Mouse (Mus musculus): ENCODE data around the gene Erlin1. TPM values are rescaled to one million over a fixed set of nuclear protein-coding genes. Genes with fewer than 3 reads are reported as not detected.

The Erlin1 gene
- total RNA-seq, 2 experiments from 2014 or later, result 50.3 to 76.5 TPM

DNA sequence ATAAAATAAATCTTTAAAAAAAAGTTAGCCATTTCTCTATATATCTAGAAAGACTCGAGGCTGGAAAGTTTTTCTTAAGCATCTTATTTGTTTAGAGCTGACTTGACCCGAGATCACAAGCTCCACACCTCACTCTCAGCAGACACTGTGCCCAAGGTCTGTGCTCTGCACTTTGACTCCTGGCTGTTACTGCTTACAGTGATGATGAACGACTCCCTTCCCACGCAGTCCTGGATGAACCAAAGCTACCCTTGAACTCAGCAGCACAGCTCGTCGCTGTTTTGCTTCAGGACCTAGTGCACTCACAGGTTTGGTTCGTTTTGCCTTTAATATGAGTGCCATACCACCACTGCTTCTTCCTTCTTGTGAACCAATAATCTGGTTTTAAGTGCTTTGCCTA, 5.8 kb downstream of the Erlin1 start:
- no peak for ATAC-seq (replicated peaks; ENCODE audit: poor library complexity)

DNA sequence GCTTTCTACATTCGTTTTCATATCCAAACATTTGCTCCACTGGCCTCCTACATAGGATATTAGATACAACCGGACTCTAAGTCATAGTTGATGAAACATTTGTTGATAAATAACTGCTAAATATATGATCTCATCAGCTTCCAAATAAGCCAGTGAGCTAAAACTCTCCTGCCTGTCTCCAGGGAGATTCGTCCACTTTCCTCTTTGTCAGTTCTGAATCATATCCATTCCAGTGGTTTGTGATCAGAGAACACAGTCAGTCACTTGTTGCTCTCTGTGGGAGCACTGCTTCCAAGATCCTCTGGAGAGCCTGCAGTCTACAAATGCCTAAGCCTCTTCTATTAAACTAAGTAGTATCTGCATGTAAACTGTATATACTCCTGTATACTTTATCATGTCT, 9.4 kb downstream of the Erlin1 start:
- ATAC-seq (replicated peaks; ENCODE audit: poor library complexity), result no peak

DNA sequence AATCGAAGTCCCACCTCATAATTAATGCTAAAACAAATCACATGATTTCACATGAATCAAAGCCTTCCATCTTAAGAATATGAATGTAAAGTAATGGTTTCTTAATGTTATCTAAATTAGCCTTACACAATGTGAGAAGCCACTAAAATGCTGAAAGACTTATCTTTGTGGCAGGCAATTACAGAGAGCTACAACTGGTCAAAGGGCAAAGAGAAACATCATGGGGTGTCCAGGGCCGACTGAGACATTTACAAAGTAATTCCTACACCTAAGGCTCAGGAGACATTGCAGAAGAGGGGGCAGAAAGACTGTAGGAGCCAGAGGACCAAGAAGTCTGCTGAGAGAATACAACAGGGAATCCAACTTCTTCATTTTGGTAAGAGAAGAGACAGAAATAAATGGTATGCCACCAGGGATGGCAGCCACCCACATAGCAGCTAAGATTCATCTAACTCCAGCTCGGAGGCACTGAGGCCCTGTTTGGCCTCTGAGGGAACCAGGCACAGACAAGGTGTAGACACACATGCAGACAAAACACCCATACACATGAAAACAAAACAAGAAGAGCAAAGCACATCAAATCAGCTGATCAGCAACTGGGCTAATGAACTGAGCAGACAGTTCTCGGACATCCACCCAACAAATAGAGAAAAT, 14.3 kb downstream of the Erlin1 start:
- ATAC-seq (replicated peaks; ENCODE audit: poor library complexity), result no peak

DNA sequence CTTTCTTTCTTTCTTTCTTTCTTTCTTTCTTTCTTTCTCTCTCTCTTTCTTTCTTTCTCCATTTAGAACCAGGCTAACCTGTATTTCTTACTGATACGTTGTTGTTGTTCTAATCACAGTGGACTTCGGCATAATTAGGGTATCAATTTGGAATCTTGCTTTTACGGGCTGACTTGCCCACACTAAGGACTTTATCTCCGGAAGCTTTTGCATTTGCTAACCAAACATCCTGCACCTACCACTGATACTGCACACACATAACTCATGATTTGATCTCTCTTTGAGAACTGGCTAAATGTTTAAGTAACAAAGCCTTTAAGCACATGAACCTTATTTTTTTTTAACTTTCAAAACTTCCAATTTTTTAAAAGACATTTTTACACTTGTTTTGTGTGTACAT, 19.2 kb downstream of the Erlin1 start:
- ATAC-seq (replicated peaks; ENCODE audit: poor library complexity), result no peak

DNA sequence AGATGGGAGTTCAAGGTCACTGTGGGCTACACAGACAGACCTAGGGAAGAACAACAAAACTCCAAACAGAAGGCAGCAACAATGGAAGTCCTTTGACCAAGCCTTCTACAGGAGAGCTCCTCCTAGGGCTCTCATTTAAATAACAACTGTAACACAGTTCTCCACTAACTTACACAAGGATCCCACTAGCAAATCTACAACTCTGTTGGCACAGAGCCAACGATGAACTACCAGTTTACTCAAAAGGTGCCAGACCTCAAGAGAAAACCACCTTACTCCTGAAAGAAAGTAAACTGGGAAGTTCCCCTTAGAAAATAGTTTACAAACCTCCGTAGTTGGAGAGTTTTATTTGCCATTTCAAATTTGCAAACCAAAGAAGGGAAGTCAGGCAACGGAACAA, 20.3 kb downstream of the Erlin1 start:
- no peak for ATAC-seq (replicated peaks; ENCODE audit: poor library complexity)

DNA sequence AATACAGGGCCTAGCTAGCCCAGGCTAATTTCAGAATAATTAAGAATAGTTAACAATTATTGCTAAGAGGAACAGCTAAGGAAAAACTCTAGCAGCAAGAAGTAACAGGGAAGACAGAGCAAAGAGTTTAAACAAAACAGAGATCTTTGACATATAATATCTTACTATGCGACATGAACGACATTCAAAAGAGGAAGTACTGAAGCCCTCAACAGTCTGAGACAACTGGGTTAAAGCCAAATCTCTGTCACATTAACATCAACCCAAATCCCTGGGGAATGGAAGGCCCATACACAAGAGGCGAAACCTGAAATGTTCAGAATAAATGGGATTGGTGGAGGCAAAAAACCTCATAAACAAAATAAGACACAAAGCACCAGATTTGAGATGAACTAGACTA, 23.7 kb downstream of the Erlin1 start:
- ATAC-seq (replicated peaks; ENCODE audit: poor library complexity), result no peak

DNA sequence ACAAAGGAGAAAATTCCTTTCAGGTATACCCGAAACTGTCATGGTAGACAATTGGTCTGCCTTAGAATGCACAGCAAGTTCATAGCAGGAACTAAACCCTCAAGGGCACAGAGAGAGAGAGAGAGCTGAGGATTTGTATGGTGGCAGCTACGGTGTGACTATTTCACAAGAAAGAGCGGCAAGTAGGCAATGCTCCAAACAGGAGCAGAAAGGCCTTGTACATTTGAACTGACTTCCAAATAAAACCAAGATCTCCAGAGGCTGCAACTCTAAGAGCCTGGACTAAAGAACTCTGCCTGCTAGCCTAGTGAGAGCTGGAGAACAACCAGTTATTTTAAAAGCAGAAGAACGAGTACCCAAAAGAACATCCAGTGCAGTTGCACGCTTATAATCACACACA, 27.5 kb downstream of the Erlin1 start:
- no peak for ATAC-seq (replicated peaks; ENCODE audit: poor library complexity)

DNA sequence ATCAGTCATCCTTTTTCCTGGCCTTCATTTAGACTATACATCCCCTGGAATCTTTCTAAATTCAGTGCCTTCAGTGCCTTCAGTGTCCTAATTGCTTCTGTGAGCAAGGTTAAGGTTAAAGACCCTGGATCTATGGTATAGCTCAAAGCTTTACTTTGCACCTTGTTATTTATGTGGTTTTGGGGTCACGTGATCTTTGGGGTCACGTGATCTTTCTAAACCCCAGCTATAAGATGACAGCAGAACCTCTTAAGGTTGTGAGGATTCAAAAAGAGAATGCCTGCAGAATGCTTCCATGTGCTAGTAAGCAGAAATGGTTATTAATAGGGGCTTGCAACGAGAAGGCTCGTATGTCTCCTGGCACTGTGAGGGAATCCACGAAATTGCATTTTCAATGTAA, 36.2 kb downstream of the Erlin1 start:
- no peak for ATAC-seq (replicated peaks; ENCODE audit: poor library complexity)

DNA sequence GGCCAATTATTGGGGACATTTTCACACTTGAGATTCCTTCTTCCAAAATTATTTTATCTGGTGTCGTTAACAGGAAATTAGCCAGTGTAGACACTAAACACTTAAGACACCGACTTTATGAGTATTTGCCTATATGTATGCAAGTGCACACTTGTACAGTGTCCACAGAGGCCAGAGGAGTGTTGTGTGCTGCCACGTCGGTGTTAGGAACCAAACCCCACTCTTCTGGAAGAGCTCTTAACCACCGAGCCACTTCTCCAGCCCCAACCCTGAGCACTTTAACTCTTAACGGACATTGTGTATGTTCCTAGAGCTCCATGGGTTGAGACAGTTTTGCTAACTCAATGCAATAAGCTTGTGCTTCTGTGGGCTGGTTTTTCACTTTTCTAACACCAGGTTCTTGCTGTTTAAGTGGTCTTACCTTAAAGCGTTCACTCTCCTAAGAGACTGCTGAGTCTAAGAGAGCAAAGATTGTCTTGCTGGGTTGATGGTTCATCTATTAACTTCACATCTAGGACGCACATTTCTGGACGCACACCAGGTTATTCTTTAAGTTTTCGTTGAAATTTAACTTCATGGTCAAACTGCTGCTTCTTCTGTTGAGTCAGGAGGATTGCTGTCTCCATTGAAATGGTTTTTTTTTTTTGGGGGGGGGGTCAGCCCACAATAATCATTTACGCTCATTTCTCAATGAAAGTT, 37.4 kb downstream of the Erlin1 start:
- ATAC-seq (replicated peaks; ENCODE audit: poor library complexity), result no peak

DNA sequence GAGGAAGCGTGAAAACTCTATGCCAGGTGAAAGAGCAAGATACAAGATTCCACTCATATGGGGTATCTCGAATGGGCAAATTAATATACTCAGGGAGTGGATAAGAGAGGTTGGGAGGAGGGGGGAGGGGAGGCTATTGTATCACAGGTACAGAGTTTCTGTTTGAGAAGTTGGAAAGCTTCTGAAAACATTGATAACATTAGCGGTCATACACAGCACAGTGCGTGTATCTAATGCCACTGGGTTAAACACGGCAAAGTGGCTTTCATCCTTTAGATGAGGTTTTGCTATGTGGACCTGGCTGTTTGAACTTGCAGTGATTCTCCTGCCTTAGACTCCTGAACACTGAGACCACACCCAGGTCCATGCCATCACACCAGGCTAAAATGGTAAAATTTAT, 39.6 kb downstream of the Erlin1 start:
- ATAC-seq (replicated peaks; ENCODE audit: poor library complexity), result no peak

DNA sequence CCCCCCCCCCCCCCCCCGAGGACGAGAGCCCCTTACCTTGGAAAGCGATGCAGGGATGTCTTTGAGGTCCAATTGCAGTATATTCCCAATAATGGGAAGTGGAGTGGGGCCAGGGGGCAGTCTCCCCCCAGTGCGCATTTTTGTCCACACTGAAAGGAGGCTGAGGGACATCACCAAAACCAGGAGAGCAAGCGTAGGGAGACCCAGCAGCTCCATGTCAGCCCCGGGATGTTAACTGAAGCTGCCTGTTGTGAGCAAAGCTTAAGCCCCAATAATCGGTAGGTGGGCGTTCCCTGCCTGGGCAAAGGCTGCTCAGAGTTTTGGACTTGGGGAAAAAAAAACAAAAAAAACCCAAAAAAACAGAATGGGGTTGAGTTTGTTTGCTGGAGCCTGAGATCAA, 40.6 kb downstream of the Erlin1 start, which contains the start of gene Cyp2c23:
Cyp2c23 (minus strand) TSS at position 237 of the 400 bp plus-strand sequence.
- ATAC-seq (replicated peaks; ENCODE audit: poor library complexity), result no peak

DNA sequence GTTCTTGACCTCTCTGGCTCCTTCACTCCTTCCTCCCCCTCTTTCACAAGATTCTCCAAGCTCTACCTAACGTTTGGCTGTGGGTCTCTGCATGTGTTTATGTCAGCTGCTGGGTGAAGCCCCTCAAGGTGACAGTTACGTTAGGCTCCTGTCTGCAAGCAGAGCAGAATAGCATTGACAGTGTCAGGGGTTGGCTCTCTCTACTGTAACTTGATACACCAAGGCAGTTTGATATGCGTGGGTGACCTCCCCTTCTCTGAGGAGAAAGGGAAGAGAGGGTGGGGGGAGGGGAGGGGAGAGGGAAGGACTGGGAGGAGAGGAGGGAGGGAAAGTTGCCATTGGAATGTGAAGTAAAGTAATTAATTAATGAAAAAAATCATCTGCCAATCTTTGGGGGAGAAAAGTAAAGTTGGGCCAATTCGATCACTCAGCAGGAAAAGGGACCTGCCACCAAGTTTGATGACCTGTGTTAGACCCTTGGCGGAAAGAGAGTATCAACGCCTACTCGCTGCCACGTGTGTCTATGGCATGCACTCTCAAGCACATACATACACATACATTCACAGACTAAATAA, 42.5 kb downstream of the Erlin1 start:
- no peak for ATAC-seq (replicated peaks; ENCODE audit: poor library complexity)

DNA sequence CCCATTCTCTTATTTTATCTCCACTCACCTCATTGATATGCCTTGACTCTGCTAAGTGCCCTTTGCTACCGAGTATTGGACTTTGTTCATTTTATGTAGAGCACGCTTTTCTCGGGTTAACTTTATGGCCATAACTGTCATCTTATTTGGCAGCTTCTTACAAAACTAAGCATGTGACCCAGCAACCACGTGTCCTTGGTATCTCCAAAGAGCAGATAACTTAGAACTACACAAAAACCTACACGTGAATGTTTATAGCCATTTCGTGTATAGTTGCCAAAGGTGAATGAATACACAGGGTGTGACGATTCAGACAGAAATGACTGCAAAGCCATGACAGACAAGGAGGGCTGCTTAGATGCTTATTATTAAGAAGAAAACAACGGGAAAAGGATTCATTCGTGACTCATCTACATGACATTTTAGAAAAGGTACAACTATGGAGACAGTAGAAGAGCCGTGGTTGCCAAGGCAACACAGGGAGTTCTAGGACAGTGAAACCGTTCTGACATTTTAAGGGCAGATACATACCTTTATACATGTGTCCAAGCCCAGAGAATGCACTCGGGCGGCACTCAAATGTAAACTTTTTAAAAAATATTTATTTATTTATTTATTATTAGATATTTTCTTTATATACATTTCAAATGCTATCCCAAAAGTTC, 44.5 kb downstream of the Erlin1 start:
- ATAC-seq (replicated peaks; ENCODE audit: poor library complexity), result no peak

DNA sequence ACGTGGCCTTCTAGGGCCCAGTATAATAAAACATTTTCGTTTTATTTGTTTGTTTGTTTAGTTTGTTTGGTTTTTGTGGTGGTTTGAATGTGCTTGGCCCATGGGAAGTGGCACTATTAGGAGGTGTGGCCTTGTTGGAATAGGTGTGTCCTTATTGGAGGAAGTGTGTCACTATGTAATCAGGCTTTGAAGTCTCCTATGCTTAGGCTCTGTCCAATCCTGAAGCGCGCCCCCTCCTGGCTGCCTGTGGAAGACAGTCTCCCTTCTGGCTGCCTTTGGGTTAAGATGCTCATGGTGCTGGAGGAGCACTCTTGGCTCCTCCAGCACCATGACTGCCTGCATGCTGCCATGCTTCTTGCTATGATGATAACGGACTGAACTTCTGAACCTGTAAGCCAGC, 46.5 kb downstream of the Erlin1 start:
- no peak for ATAC-seq (replicated peaks; ENCODE audit: poor library complexity)

DNA sequence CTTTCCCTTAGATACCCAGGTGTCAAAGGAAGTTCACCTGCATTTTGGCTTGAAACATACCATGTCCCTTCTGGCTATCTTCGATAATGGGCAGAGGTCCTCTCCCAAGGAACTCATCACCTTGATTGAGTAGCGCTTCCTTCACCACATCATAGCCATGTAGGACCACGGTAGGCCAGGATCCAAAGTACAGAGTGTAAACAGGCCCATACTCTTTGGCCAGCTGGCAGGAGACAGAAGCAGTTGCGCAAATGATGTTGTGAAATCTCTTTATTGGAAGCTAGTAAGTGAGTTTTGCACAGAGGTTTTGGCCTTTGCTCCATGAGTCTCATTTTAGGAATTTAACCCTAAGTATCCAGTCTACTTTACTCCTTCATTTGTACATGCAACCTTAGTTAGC, 48.1 kb downstream of the Erlin1 start:
- peak; percentile 50; the same call in 1 of the 2 replicates for ATAC-seq (replicated peaks; ENCODE audit: poor library complexity)

DNA sequence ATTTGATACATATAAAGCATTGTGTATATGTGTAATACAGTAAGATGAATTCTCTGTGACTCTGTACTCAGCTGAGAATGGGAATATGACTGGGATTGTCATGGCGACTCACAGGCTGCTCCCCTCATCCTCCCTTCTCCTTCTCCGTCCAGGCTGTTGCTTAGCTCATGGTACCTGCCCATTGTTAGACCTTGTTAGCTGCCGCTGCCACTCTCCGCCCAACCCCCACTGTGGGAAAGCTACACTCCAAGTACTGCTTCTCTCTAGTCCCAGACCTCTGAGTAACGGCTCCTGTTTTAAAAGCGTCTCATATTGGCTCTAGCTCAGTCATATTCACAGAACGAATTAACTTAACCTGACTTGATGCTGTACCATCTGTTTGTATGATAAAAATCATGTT, 49.8 kb downstream of the Erlin1 start:
- ATAC-seq (replicated peaks; ENCODE audit: poor library complexity), result no peak

DNA sequence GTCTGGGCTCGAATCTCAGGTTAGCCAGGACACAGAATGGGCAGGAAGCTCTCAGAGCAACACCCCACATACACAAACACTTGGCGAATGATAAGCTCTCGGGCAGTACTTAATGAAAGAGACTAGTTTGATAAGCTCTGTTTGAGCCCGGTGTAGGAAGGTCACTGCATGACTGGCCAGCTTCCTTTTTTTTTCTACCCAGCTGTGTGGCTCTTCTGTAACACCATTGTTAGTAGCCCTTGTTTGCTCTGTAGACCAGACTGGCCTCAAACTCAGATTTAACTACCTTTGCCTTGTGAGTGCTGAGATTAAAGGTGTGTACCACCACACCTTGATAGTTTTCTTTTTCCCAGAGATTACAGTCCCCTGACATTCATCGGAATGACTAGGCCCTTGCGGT, 55.7 kb downstream of the Erlin1 start:
- ATAC-seq (replicated peaks; ENCODE audit: poor library complexity), result no peak

DNA sequence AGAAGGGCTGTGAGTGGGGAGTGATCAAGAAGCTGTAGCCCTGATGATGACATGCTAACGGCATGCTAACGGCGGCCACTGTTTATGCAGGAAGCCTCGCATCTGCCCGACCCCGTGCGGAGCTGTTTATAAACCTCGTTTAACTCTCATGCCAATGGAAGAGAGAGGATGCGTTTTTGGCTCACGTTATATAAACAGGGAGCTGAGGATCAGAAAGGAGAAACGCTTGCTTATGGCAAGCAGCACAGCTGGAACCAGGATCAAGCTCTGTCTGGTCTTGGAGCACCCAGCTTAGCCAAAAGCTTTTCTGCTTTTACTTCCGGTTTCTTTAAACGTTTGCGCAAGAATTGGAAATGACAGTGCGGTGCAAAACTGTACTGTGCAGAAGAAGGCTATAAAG, 60.8 kb downstream of the Erlin1 start:
- 0 out of 2 replicates have a peak, but pooled peaks have one; percentile 31 for ATAC-seq (replicated peaks; ENCODE audit: poor library complexity)

DNA sequence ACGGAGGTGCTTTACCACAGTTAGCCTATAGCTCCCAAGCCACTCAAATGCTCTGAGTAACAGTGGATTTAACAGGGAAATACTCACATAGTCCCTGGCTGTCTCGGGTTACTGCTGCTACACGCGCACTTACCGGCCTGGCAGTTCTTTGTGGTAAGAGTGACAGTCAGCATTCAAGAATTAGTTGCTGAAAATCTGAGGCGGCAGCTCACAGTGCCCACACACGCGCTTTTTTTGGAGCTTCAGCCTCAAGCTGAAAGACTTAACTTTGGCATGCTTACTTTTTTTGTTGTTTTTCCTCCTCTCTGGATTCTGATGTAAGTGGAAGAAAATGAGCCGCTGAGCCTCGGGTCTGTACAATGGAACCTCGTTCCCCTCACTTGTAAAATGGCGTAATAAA, 62.4 kb downstream of the Erlin1 start:
- ATAC-seq (replicated peaks; ENCODE audit: poor library complexity), result no peak

DNA sequence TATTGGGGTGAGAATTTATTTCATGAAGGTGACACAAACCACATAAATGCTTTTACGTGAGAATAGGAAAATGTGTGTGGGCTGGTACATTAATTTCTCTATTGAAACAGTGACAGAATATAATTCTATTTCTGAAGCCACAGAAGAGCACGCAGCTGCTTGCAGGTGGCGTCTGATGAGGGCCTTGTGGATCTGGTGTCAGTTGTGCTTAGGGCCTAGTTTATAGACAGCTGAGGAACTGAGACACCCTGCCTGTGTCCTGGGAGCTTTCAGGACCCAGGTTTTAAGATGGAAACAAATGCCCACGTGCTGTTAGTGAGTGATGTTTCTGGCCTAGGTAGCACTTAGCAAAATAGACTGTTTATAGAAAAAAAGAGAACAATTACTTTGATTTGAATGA, 64.6 kb downstream of the Erlin1 start:
- ATAC-seq (replicated peaks; ENCODE audit: poor library complexity), result no peak

DNA sequence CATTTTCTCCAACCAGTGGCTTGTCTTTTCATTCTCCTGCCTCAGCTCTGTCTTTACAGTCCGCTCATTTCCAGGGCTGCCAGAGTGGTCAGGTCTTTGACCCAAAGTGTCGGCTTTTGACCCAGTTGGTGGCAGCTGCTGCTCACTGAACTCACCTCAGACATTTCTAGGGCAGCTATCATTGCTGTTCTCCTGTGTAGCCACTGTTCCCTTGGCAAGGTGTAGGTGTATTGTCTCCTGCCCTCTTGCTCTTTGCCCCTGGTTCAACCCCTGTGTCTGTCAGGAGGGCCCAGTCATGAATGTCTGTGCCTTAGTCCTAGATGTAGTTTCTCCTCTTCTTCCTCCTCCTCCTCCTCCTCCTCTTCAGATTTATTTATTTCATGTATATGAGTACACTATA, 65.3 kb downstream of the Erlin1 start:
- ATAC-seq (replicated peaks; ENCODE audit: poor library complexity), result no peak

DNA sequence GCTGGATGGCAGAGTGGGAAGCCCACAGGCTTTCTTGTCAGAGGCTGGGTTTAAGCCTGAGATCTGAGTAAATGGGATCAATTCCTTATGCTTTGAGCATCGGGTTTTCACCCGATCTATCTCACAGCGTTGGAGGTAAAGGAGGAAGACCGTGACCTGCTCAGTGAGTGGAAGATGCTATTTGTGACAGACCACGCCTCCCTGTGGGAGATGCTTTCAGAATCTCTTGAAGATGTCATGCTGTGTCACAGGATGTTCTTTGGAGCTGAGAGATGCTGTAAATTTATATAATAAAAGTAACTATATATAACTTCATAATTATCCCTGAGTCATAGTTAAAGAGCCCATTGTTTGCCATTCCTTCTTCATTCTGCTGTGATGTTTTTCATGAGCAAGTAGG, 68.9 kb downstream of the Erlin1 start:
- ATAC-seq (replicated peaks; ENCODE audit: poor library complexity), result no peak

Measured in megakaryocyte progenitor cell, adult 5-6 weeks (primary cell).